In genomic region chr11:48779450-48779849, GRCm38 (mm10) we compare ENCODE assay signal across 9 mouse cellular contexts. TPM values are rescaled to one million over a fixed set of nuclear protein-coding genes. Genes with fewer than 3 reads are reported as not detected.
DNase-seq lines count a peak whose midpoint lies in the region; ATAC-seq lines count a peak whose summit lies in the region.
"Had no signal": no experiment of that assay in that cellular context is flagged by ENCODE, and none has a peak within 500 bp of the region (broad histone marks: within the 10 kb centered on the region; RNA-seq: fewer than 3 reads in every experiment).

No protein-coding gene starts in this region.

- H3K4me2 ChIP-seq in hindbrain, embryonic 14.5 days (replicated peaks): no peak overlapping the region

- H3K9me3 ChIP-seq in hindbrain, embryonic 14.5 days (ENCODE audit: control insufficient read depth, low read length): no peaks in the 10 kb centered on the region

- no peaks in the 10 kb centered on the region for H3K36me3 ChIP-seq in hindbrain, embryonic 14.5 days (replicated peaks; ENCODE audit: control insufficient read depth, insufficient read depth)

- H3K27ac ChIP-seq in hindbrain, embryonic 14.5 days: no peak overlapping the region
- H3K27ac ChIP-seq: macrophage had no signal

- peak; percentile 56 for DNase-seq in adrenal gland, postnatal 10 days
- DNase-seq in adrenal gland, adult 8-10 months: no peak
- DNase-seq in layer of hippocampus, adult 11-12 months (ENCODE audit: low spot score): peak; percentile 45
- no peak for DNase-seq in layer of hippocampus, adult 9-11 months
- peak; percentile 63 for DNase-seq in c-Kit-positive CD71-positive TER-119-positive erythroid progenitor cells, embryonic 14.5 days (ENCODE audit: low spot score)
- DNase-seq in layer of hippocampus, postnatal 25 days (ENCODE audit: extremely low spot score in 1 of 2, low spot score in 1 of 2): no peak
- DNase-seq in hindbrain, embryonic 14.5 days (ENCODE audit: low spot score): no peak

- no peaks in the 10 kb centered on the region for H3K27me3 ChIP-seq in hindbrain, embryonic 14.5 days (ENCODE audit: control insufficient read depth, insufficient read depth, low read length)

- no peak overlapping the region for H3K9ac ChIP-seq in hindbrain, embryonic 14.5 days

- WGBS in hindbrain, embryonic 14.5 days: 34% methylated on average over 7 of the region's 7 CpGs

- no peak overlapping the region for H3K4me3 ChIP-seq in hindbrain, embryonic 14.5 days (replicated peaks; ENCODE audit: low read length)

- peak; percentile 72 for ATAC-seq in megakaryocyte progenitor cell, adult 5-6 weeks (replicated peaks; ENCODE audit: poor library complexity)
- no peak for ATAC-seq in hindbrain, embryonic 14.5 days (ENCODE audit: low FRiP score)

- H3K4me1 ChIP-seq in hindbrain, embryonic 14.5 days (replicated peaks; ENCODE audit: control insufficient read depth, insufficient read depth, low read length): no peaks in the 10 kb centered on the region

RNA-seq across cellular contexts. Expression of gene Rack1, which starts 20.7 kb away (rescaled TPM):
- total RNA-seq in adrenal gland, postnatal 10 days (2021): 100 to 1,000 TPM; 805 to 857 TPM
- total RNA-seq in adrenal gland, adult 8-10 months (2022): 100 to 1,000 TPM; 568 to 660 (median 629) TPM
- 3,057 and 3,071 TPM in 2 replicates for total RNA-seq in megakaryocyte progenitor cell, adult 5-6 weeks (2015)
- total RNA-seq in megakaryocyte progenitor cell, adult 5-6 weeks (2017): 1,485 and 1,729 TPM in 2 replicates
- 100 to 1,000 TPM; 227 to 260 TPM for total RNA-seq in layer of hippocampus, postnatal 25 days (2021)
- polyA plus RNA-seq in hindbrain, embryonic 14.5 days (2014; fragmentation: Nextera tagmentation; extraction: Ambion mirVana): 418 and 454 TPM in 2 replicates

RNA-seq across cellular contexts. Expression of gene Trim41, which starts 37.7 kb away (rescaled TPM):
- total RNA-seq in adrenal gland, postnatal 10 days (2021): 10 to 100 TPM; 42.3 to 42.7 TPM
- 10 to 100 TPM; 35.5 to 69.9 (median 49.8) TPM for total RNA-seq in adrenal gland, adult 8-10 months (2022)
- total RNA-seq in megakaryocyte progenitor cell, adult 5-6 weeks (2015): 11.7 and 12.6 TPM in 2 replicates
- 63.3 and 72.7 TPM in 2 replicates for total RNA-seq in megakaryocyte progenitor cell, adult 5-6 weeks (2017)
- 10 to 100 TPM; 50.1 to 50.4 TPM for total RNA-seq in layer of hippocampus, postnatal 25 days (2021)
- 4.6 and 5.6 TPM in 2 replicates for polyA plus RNA-seq in hindbrain, embryonic 14.5 days (2014; fragmentation: Nextera tagmentation; extraction: Ambion mirVana)

RNA-seq across cellular contexts. Expression of gene Trim7, which starts 46.5 kb away (rescaled TPM):
- 10 to 100 TPM in 1 of 2 experiments, 1 to 10 TPM in 1; 5.3 to 12.0 TPM for total RNA-seq in adrenal gland, postnatal 10 days (2021)
- 10 to 100 TPM; 10.1 to 14.9 (median 10.9) TPM for total RNA-seq in adrenal gland, adult 8-10 months (2022)
- total RNA-seq in megakaryocyte progenitor cell, adult 5-6 weeks (2015): 0.12 and 0.32 TPM in 2 replicates
- total RNA-seq in megakaryocyte progenitor cell, adult 5-6 weeks (2017): 0.51 and 3.5 TPM in 2 replicates
- 1 to 10 TPM; 1.6 to 2.1 TPM for total RNA-seq in layer of hippocampus, postnatal 25 days (2021)
- polyA plus RNA-seq in hindbrain, embryonic 14.5 days (2014; fragmentation: Nextera tagmentation; extraction: Ambion mirVana): 1.7 and 2.5 TPM in 2 replicates

RNA-seq across cellular contexts. Expression of gene Gm12184, which starts 47.0 kb away (rescaled TPM):
- 1 to 10 TPM; 2.5 to 4.9 TPM for total RNA-seq in adrenal gland, postnatal 10 days (2021)
- 1 to 10 TPM; 2.9 to 3.5 (median 3.3) TPM for total RNA-seq in adrenal gland, adult 8-10 months (2022)
- total RNA-seq in megakaryocyte progenitor cell, adult 5-6 weeks (2015): 4.6 and 6.8 TPM in 2 replicates
- total RNA-seq in megakaryocyte progenitor cell, adult 5-6 weeks (2017): 14.6 and 22.1 TPM in 2 replicates
- total RNA-seq in layer of hippocampus, postnatal 25 days (2021): 1 to 10 TPM in 1 of 2 experiments, under 1 TPM in 1; 0.66 to 2.3 TPM
- polyA plus RNA-seq in hindbrain, embryonic 14.5 days (2014; fragmentation: Nextera tagmentation; extraction: Ambion mirVana): 1.6 and 2.4 TPM in 2 replicates

Comparison
In these comparisons a context has a peak if more than half of its experiments do, and no peak if none do; other contexts are left out.
1. DNase-seq: peak in adrenal gland, postnatal 10 days (single experiment), layer of hippocampus, adult 11-12 months (single experiment) and c-Kit-positive CD71-positive TER-119-positive erythroid progenitor cells, embryonic 14.5 days (single experiment); none in adrenal gland, adult 8-10 months (single experiment), layer of hippocampus, adult 9-11 months (single experiment), layer of hippocampus, postnatal 25 days (0 of 2) and hindbrain, embryonic 14.5 days (single experiment).